Comparison of ENCODE assay signal across 8 mouse cellular contexts in the genomic region with DNA sequence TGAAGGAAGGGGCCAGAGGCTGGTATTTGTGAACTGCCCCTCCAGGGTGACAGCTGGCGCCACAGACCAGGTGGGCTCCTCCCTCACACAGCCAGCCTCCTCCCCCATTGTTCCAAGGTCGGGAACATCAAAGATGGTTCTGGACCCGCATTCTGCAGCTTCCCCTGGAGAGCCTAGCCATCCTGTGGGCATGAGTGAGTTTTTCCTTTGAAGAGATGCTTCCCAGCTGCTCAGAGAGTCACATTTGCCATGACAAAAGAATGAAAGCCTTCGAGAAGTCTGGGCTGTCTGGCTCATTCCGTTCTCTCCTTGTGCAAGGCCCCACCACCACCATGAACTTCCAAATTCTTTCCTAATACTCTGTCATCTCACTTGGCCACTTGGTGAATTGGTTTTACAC. TPM values are rescaled to one million over a fixed set of nuclear protein-coding genes. Genes with fewer than 3 reads are reported as not detected.
DNase-seq lines count a peak whose midpoint lies in the region; ATAC-seq and TF ChIP-seq lines count a peak whose summit lies in the region.
"Had no signal": no experiment of that assay in that cellular context is flagged by ENCODE, and none has a peak within 500 bp of the region (broad histone marks: within the 10 kb centered on the region; RNA-seq: fewer than 3 reads in every experiment).

No protein-coding gene starts in this region.

- no peak for DNase-seq in layer of hippocampus, adult 2 months (ENCODE audit: low spot score in 2 of 2)
- no peak for DNase-seq in layer of hippocampus, adult 11-12 months (ENCODE audit: low spot score)
- peak; percentile 26 for DNase-seq in skeletal muscle tissue, adult 2 months (ENCODE audit: low read depth, low spot score)
- no peak for DNase-seq in gastrocnemius, postnatal 10 days
- no peak for DNase-seq in layer of hippocampus, postnatal 36 days

- H3K36me3 ChIP-seq in forebrain, embryonic 16.5 days (ENCODE audit: control insufficient read depth, insufficient read depth): no peaks in the 10 kb centered on the region; the same call in 1 of the 2 replicates
- H3K36me3 ChIP-seq in limb, embryonic 13.5 days: no peaks in the 10 kb centered on the region

- no peak for ATAC-seq in forebrain, embryonic 16.5 days
- 0 out of 2 replicates have a peak, but pooled peaks have one; percentile 17 for ATAC-seq in limb, embryonic 13.5 days (ENCODE audit: low FRiP score, low read depth)

- WGBS in forebrain, embryonic 16.5 days: 17% methylated on average over 5 of the region's 5 CpGs
- 12% methylated on average over 5 of the region's 5 CpGs for WGBS in limb, embryonic 13.5 days

- no peak overlapping the region for H3K4me2 ChIP-seq in forebrain, embryonic 16.5 days (ENCODE audit: low read length)
- H3K4me2 ChIP-seq in limb, embryonic 13.5 days (replicated peaks): 0 out of 2 replicates have a peak overlapping the region, but pooled peaks have one; percentile 34

- H3K27ac ChIP-seq in layer of hippocampus, adult 2 months: peak overlapping the region; percentile 75
- peak overlapping the region; percentile 37; the same call in 1 of the 2 replicates for H3K27ac ChIP-seq in forebrain, embryonic 16.5 days (ENCODE audit: low read length)
- peak overlapping the region; percentile 83 for H3K27ac ChIP-seq in limb, embryonic 13.5 days

- TF ChIP-seq CTCF in layer of hippocampus, adult 2 months (conservative IDR thresholded peaks at IDR 0.05): no peak

- H3K9me3 ChIP-seq in forebrain, embryonic 16.5 days (ENCODE audit: control insufficient read depth, low read length): no peaks in the 10 kb centered on the region
- H3K9me3 ChIP-seq in limb, embryonic 13.5 days: no peaks in the 10 kb centered on the region

- H3K4me3 ChIP-seq in layer of hippocampus, adult 2 months: no peak overlapping the region
- no peak overlapping the region for H3K4me3 ChIP-seq in forebrain, embryonic 16.5 days (replicated peaks; ENCODE audit: low read length)
- no peak overlapping the region for H3K4me3 ChIP-seq in limb, embryonic 13.5 days

- peaks cover 32% of the 10 kb centered on the region for H3K4me1 ChIP-seq in forebrain, embryonic 16.5 days (replicated peaks; ENCODE audit: control insufficient read depth, insufficient read depth, low read length)
- peaks cover 47% of the 10 kb centered on the region for H3K4me1 ChIP-seq in limb, embryonic 13.5 days

- H3K9ac ChIP-seq in forebrain, embryonic 16.5 days (replicated peaks; ENCODE audit: low read depth, low read length): no peak overlapping the region
- H3K9ac ChIP-seq in limb, embryonic 13.5 days: peak overlapping the region; percentile 4; the same call in 1 of the 2 replicates

- no peaks in the 10 kb centered on the region for H3K27me3 ChIP-seq in forebrain, embryonic 16.5 days (replicated peaks; ENCODE audit: control insufficient read depth, insufficient read depth, low read length)
- H3K27me3 ChIP-seq in limb, embryonic 13.5 days: 0 out of 2 replicates have a peak, but pooled peaks cover 4% of the 10 kb centered on the region

RNA-seq across cellular contexts. Expression of a gene that starts 9.8 kb away (rescaled TPM):
- 10 to 100 TPM; 11.2 to 12.3 TPM for total RNA-seq in layer of hippocampus, adult 2 months (2021)
- 4.7 and 5.0 TPM in 2 replicates for polyA plus RNA-seq in forebrain, embryonic 16.5 days (2015; fragmentation: Nextera tagmentation; extraction: Ambion mirVana)
- 7.9 and 9.2 TPM in 2 replicates for polyA plus RNA-seq in limb, embryonic 13.5 days (2015; fragmentation: Nextera tagmentation; extraction: Ambion mirVana)
- total RNA-seq in gastrocnemius, postnatal 10 days (2021): 1 to 10 TPM; 7.7 to 9.3 TPM
- 10 to 100 TPM; 13.4 to 13.6 TPM for total RNA-seq in layer of hippocampus, postnatal 36 days (2021)
- total RNA-seq: liver, adult 2 months had no signal

RNA-seq across cellular contexts. Expression of a gene that starts 37.1 kb away (rescaled TPM):
- total RNA-seq in layer of hippocampus, adult 2 months (2021): 10 to 100 TPM; 30.9 to 33.4 TPM
- 98.0 and 103 TPM in 2 replicates for polyA plus RNA-seq in forebrain, embryonic 16.5 days (2015; fragmentation: Nextera tagmentation; extraction: Ambion mirVana)
- polyA plus RNA-seq in limb, embryonic 13.5 days (2015; fragmentation: Nextera tagmentation; extraction: Ambion mirVana): 101 and 110 TPM in 2 replicates
- 10 to 100 TPM; 23.2 to 27.4 TPM for total RNA-seq in gastrocnemius, postnatal 10 days (2021)
- total RNA-seq in layer of hippocampus, postnatal 36 days (2021): 10 to 100 TPM; 36.8 to 37.7 TPM
